Mouse (Mus musculus) lung, embryonic 14.5 days (tissue): ENCODE measurements around the gene Zfp64. TPM values are rescaled to one million over a fixed set of nuclear protein-coding genes. Genes with fewer than 3 reads are reported as not detected.
A peak's percentile ranks its signal among the peaks of the same experiment; 100 is the strongest.

Experiments
- ATAC-seq: fragments of 200-750 bp; cut with Nextera tagmentation; 2 replicates; pipeline ENCODE4 v1.8.0; 2017; ENCODE audit warnings: mild to moderate bottlenecking, moderate TSS enrichment, moderate library complexity; ENCODE audit not compliant: insufficient read depth
- DNase-seq: peaks from one replicate; pipeline ENCODE4 v3.0.0-alpha.2; 2015
- H3K27ac ChIP-seq: fragments of 300-500 bp; sonication (generic); 2 replicates; pipeline ENCODE4 v1.5.1; 2014; ENCODE audit warnings: low read depth, mild to moderate bottlenecking, moderate library complexity
- H3K27me3 ChIP-seq: fragments of 300-500 bp; sonication (generic); 2 replicates; pipeline ENCODE4 v1.6.1; 2014; ENCODE audit warnings: low read length, control low read depth; ENCODE audit not compliant: insufficient read depth
- H3K36me3 ChIP-seq: fragments of 300-500 bp; sonication (generic); 2 replicates; pipeline ENCODE4 v1.6.1; 2014; ENCODE audit warnings: control low read depth; ENCODE audit not compliant: insufficient read depth
- H3K4me1 ChIP-seq: fragments of 300-500 bp; sonication (generic); 2 replicates; pipeline ENCODE4 v1.6.1; 2014; ENCODE audit warnings: antibody characterized with exemption, control low read depth; ENCODE audit not compliant: insufficient read depth
- H3K4me2 ChIP-seq: fragments of 300-500 bp; sonication (generic); 2 replicates; pipeline ENCODE4 v1.6.1; 2014; ENCODE audit warnings: mild to moderate bottlenecking
- H3K4me3 ChIP-seq: fragments of 300-500 bp; sonication (generic); 2 replicates; pipeline ENCODE4 v1.5.1; 2014; ENCODE audit warnings: low read depth, low read length
- H3K9ac ChIP-seq: fragments of 300-500 bp; sonication (generic); 2 replicates; pipeline ENCODE4 v1.6.1; 2014
- H3K9me3 ChIP-seq: fragments of 300-500 bp; sonication (generic); 2 replicates; pipeline ENCODE4 v1.6.1; 2016; ENCODE audit warnings: low read depth, low read length, control low read depth
- CTCF ChIP-seq: IDR thresholded peaks from 2 replicates; pipeline ENCODE4 v1.5.1; 2016; ENCODE audit warnings: antibody characterized with exemption, low read depth
- WGBS: fragments of 180-500 bp; shearing (Covaris S2); extraction: QIAGEN DNeasy Blood & Tissue Kit; methylation state at CpG from one replicate; pipeline ENCODE4 v1.1.7; 2014; 5-methylcytosine and 5-hydroxymethylcytosine counted together
- polyA plus RNA-seq: library from polyadenylated mRNA; unstranded; fragments of >200 nt; fragmentation: Nextera tagmentation; extraction: Ambion mirVana; gene quantifications from 2 replicates; pipeline ENCODE4 v1.2.1, GENCODE M21; 2014

The Zfp64 gene
- polyA plus RNA-seq, 1 experiment from 2014 or later, result 31.9 TPM

GRCm38 (mm10) chr2:168878708-168879107, 76.7 kb downstream of the Zfp64 start:
- WGBS, result 38% methylated on average over 8 of the region's 8 CpGs
- H3K9me3 ChIP-seq, result no peaks in the 10 kb centered on the region
- no peak overlapping the region for H3K27ac ChIP-seq
- no peak for ATAC-seq
- no peak for DNase-seq
- H3K4me1 ChIP-seq, result no peaks in the 10 kb centered on the region
- TF ChIP-seq CTCF, result no peak
- H3K36me3 ChIP-seq, result no peaks in the 10 kb centered on the region
- H3K9ac ChIP-seq, result no peak overlapping the region
- no peak overlapping the region for H3K4me3 ChIP-seq
- no peak overlapping the region for H3K4me2 ChIP-seq
- no peaks in the 10 kb centered on the region for H3K27me3 ChIP-seq

- WGBS, result 85% methylated on average over 4 of the region's 4 CpGs
- Histone ChIP-seq H3K36me3 (no peaks in the 10 kb centered on the region), H3K4me3 (no peak overlapping the region), H3K4me2 (no peak overlapping the region), H3K27me3 (no peaks in the 10 kb centered on the region), H3K9me3 (no peaks in the 10 kb centered on the region), H3K9ac (no peak overlapping the region), H3K4me1 (0 out of 2 replicates have a peak, but pooled peaks cover 1% of the 10 kb centered on the region), H3K27ac (no peak overlapping the region)
- DNase-seq, result no peak
- ATAC-seq, result no peak
- peak; percentile 45 for TF ChIP-seq CTCF
Measured at GRCm38 (mm10) chr2:168878158-168878557, 77.2 kb downstream of the Zfp64 start.

- Histone ChIP-seq H3K9ac (no peak overlapping the region), H3K27ac (no peak overlapping the region), H3K36me3 (no peaks in the 10 kb centered on the region), H3K4me3 (no peak overlapping the region), H3K4me1 (peaks cover 2% of the 10 kb centered on the region; the same call in 1 of the 2 replicates), H3K4me2 (no peak overlapping the region), H3K27me3 (no peaks in the 10 kb centered on the region), H3K9me3 (no peaks in the 10 kb centered on the region)
- 72% methylated on average over 10 of the region's 10 CpGs for WGBS
- TF ChIP-seq CTCF, result no peak
- DNase-seq, result no peak
- ATAC-seq, result no peak
Measured at GRCm38 (mm10) chr2:168876631-168877030, 78.8 kb downstream of the Zfp64 start.

GRCm38 (mm10) chr2:168874498-168874897, 80.9 kb downstream of the Zfp64 start:
- WGBS, result 85% methylated on average over 6 of the region's 6 CpGs
- Histone ChIP-seq H3K4me3 (no peak overlapping the region), H3K27ac (no peak overlapping the region), H3K27me3 (no peaks in the 10 kb centered on the region), H3K4me2 (no peak overlapping the region), H3K4me1 (peaks cover 2% of the 10 kb centered on the region; the same call in 1 of the 2 replicates), H3K36me3 (no peaks in the 10 kb centered on the region), H3K9me3 (no peaks in the 10 kb centered on the region), H3K9ac (no peak overlapping the region)
- no peak for DNase-seq
- no peak for TF ChIP-seq CTCF
- ATAC-seq, result no peak

- peaks cover 2% of the 10 kb centered on the region; the same call in 1 of the 2 replicates for H3K4me1 ChIP-seq
- H3K4me3 ChIP-seq, result no peak overlapping the region
- DNase-seq, result peak; percentile 30
- no peak overlapping the region for H3K9ac ChIP-seq
- H3K36me3 ChIP-seq, result no peaks in the 10 kb centered on the region
- TF ChIP-seq CTCF, result no peak
- H3K27me3 ChIP-seq, result no peaks in the 10 kb centered on the region
- WGBS, result 22% methylated on average over 22 of the region's 22 CpGs
- no peaks in the 10 kb centered on the region for H3K9me3 ChIP-seq
- H3K4me2 ChIP-seq, result peak overlapping the region; percentile 29
- H3K27ac ChIP-seq, result no peak overlapping the region
- ATAC-seq, result no peak; the same call in 1 of the 2 replicates
Measured at GRCm38 (mm10) chr2:168871767-168872511, 83.4 kb downstream of the Zfp64 start.

GRCm38 (mm10) chr2:168870480-168870879, 84.9 kb downstream of the Zfp64 start:
- Histone ChIP-seq H3K4me1 (peaks cover 2% of the 10 kb centered on the region; the same call in 1 of the 2 replicates), H3K4me3 (no peak overlapping the region), H3K27ac (no peak overlapping the region), H3K9ac (no peak overlapping the region), H3K4me2 (no peak overlapping the region), H3K9me3 (no peaks in the 10 kb centered on the region), H3K36me3 (no peaks in the 10 kb centered on the region), H3K27me3 (no peaks in the 10 kb centered on the region)
- 61% methylated on average over 4 of the region's 4 CpGs for WGBS
- ATAC-seq (no peak), DNase-seq (peak; percentile 41)
- TF ChIP-seq CTCF, result peak; percentile 52

- ATAC-seq, result no peak
- H3K4me1 ChIP-seq, result no peaks in the 10 kb centered on the region
- no peak for TF ChIP-seq CTCF
Measured at GRCm38 (mm10) chr2:168866942-168867341, 88.4 kb downstream of the Zfp64 start.

More at GRCm38 (mm10) chr2:168866942-168867341, 88.4 kb downstream of the Zfp64 start:
- Histone ChIP-seq H3K27ac (no peak overlapping the region), H3K9ac (no peak overlapping the region), H3K4me3 (no peak overlapping the region), H3K27me3 (no peaks in the 10 kb centered on the region), H3K36me3 (no peaks in the 10 kb centered on the region), H3K4me2 (no peak overlapping the region), H3K9me3 (no peaks in the 10 kb centered on the region)
- DNase-seq, result no peak
- WGBS, result 83% methylated on average over 8 of the region's 8 CpGs
